Mouse (Mus musculus): Measurements from ENCODE around the gene Qtrt2. TPM values are rescaled to one million over a fixed set of nuclear protein-coding genes. Genes with fewer than 3 reads are reported as not detected.

Gene Qtrt2
- polyA plus RNA-seq, 1 experiment from 2014 or later = 22.8 TPM

DNA sequence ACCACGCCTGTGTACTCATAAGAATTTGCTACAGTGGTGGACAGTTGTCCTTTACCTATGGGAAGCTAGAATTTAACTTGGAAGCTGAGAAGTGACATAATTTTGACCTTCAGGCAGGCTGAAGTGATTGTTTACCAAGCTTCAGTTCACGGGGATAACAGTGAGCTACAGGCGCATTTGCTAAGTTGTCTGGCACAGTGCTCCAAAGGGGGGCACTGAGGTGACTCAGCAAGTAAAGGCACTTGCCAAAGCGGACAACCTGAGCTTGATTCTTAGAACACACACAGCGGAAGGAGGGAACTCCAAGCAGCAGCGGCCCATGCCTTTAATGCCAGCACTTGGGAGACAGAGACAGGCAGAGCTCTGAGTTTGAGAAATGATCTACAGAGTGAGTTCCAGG, 66.0 kb downstream of the Qtrt2 start:
- Histone ChIP-seq H3K27me3 (ENCODE audit: insufficient read depth, low read length) (no peaks in the 10 kb centered on the region), H3K9me3 (replicated peaks; ENCODE audit: low read length) (no peaks in the 10 kb centered on the region), H3K36me3 (ENCODE audit: insufficient read depth, low read length) (peaks cover 20% of the 10 kb centered on the region; the same call in 1 of the 2 replicates), H3K27ac (no peak overlapping the region), H3K4me1 (replicated peaks; ENCODE audit: insufficient read depth, low read length) (no peaks in the 10 kb centered on the region), H3K9ac (ENCODE audit: low read depth, low read length) (no peak overlapping the region), H3K4me3 (replicated peaks; ENCODE audit: low read depth, low read length) (no peak overlapping the region), H3K4me2 (ENCODE audit: low read length) (no peak overlapping the region)
- WGBS = 80% methylated on average over 6 of the region's 6 CpGs
- DNase-seq (ENCODE audit: low spot score) (no peak), ATAC-seq (replicated peaks; ENCODE audit: low FRiP score, low read depth) (no peak)
- TF ChIP-seq CTCF (IDR thresholded peaks at IDR 0.05; ENCODE audit: low read depth) = no peak

DNA sequence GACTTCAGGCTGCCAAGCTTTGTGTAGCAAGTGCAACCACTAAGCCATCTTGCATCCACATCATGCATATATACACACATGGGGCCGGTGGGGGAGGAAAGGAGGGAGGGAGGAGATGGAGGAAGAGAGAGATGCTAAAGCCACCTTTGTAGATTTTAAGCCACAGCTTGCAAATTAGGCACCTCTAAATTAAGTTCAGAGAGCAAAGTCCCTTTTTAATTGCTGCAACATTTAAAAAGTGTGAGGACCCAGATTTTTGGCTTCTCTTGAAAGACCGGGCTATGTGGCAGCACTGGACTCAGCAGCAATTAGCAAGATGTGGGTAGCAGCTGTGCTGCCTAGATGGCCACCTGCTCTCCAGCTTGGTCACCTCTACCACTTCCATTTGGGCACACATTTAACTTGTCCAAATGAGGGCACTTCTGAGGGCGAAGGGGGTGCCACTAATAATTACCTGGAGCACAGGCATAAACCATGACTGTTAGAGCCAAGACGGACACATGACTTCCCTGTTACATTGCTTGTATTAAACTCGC, 67.6 kb downstream of the Qtrt2 start:
- Histone ChIP-seq H3K36me3 (ENCODE audit: insufficient read depth, low read length) (peaks cover 20% of the 10 kb centered on the region; the same call in 1 of the 2 replicates), H3K4me1 (replicated peaks; ENCODE audit: insufficient read depth, low read length) (no peaks in the 10 kb centered on the region), H3K4me2 (ENCODE audit: low read length) (no peak overlapping the region), H3K9me3 (replicated peaks; ENCODE audit: low read length) (no peaks in the 10 kb centered on the region), H3K27ac (no peak overlapping the region), H3K4me3 (replicated peaks; ENCODE audit: low read depth, low read length) (no peak overlapping the region), H3K27me3 (ENCODE audit: insufficient read depth, low read length) (no peaks in the 10 kb centered on the region), H3K9ac (ENCODE audit: low read depth, low read length) (no peak overlapping the region)
- TF ChIP-seq CTCF (IDR thresholded peaks at IDR 0.05; ENCODE audit: low read depth) = no peak
- DNase-seq (ENCODE audit: low spot score) (no peak), ATAC-seq (replicated peaks; ENCODE audit: low FRiP score, low read depth) (no peak)
- WGBS = 92% methylated on average over 5 of the region's 5 CpGs

DNA sequence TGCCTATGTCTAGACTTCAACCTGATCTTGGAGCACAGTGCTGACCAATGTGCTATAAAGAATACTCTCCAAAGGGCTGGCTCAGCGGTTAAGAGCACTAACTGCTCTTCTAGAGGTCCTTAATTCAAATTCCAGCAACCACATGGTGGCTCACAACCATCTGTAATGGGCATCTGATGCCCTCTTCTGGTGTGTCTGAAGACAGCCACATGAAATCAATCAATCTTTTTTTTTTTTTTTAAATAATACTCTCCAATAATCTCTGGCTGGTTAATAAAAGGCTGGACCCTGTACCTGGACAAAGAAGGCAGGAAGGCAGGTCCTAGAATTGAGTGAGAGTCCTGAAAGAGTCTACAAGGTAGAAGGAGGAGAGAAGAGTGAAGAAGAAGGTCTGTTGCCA, 76.8 kb downstream of the Qtrt2 start:
- Histone ChIP-seq H3K4me2 (ENCODE audit: low read length) (no peak overlapping the region), H3K9me3 (replicated peaks; ENCODE audit: low read length) (no peaks in the 10 kb centered on the region), H3K4me3 (replicated peaks; ENCODE audit: low read depth, low read length) (no peak overlapping the region), H3K4me1 (replicated peaks; ENCODE audit: insufficient read depth, low read length) (no peaks in the 10 kb centered on the region), H3K27ac (no peak overlapping the region), H3K27me3 (ENCODE audit: insufficient read depth, low read length) (no peaks in the 10 kb centered on the region), H3K9ac (ENCODE audit: low read depth, low read length) (no peak overlapping the region), H3K36me3 (ENCODE audit: insufficient read depth, low read length) (no peaks in the 10 kb centered on the region)
- no peak for ATAC-seq (replicated peaks; ENCODE audit: low FRiP score, low read depth)
- DNase-seq (ENCODE audit: low spot score) = no peak
- WGBS = 48% methylated on average over 1 of the region's 1 CpGs
- TF ChIP-seq CTCF (IDR thresholded peaks at IDR 0.05; ENCODE audit: low read depth) = no peak

DNA sequence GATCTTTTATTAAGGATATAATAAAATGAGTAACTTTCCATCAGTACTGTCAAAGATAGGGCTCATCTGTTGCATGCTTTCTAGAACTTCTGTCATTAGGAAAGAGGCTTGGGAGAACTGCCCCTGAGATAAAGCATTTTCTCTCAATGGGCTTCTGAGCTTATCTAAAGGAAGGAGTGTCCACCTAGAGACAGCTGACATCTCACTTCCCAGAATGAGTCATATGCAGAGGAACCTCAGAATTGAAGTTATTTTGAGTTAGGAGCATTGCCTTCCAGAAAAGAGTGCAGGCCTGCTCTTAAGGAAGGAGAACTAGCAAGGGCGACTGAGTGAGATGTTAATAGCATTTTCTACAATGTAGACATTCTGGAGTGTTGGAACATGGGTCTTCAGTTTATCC, 85.4 kb downstream of the Qtrt2 start:
- no peak overlapping the region for H3K9ac ChIP-seq (ENCODE audit: low read depth, low read length)
- no peaks in the 10 kb centered on the region for H3K27me3 ChIP-seq (ENCODE audit: insufficient read depth, low read length)
- no peaks in the 10 kb centered on the region for H3K36me3 ChIP-seq (ENCODE audit: insufficient read depth, low read length)
- H3K4me2 ChIP-seq (ENCODE audit: low read length) = no peak overlapping the region
- no peak overlapping the region for H3K27ac ChIP-seq
- TF ChIP-seq CTCF (IDR thresholded peaks at IDR 0.05; ENCODE audit: low read depth) = no peak
- no peaks in the 10 kb centered on the region for H3K4me1 ChIP-seq (replicated peaks; ENCODE audit: insufficient read depth, low read length)
- no peak for DNase-seq (ENCODE audit: low spot score)
- no peak overlapping the region for H3K4me3 ChIP-seq (replicated peaks; ENCODE audit: low read depth, low read length)
- ATAC-seq (replicated peaks; ENCODE audit: low FRiP score, low read depth) = no peak
- H3K9me3 ChIP-seq (replicated peaks; ENCODE audit: low read length) = no peaks in the 10 kb centered on the region
- 91% methylated on average over 1 of the region's 1 CpGs for WGBS

GRCm38 (mm10) chr16:43831957-43832356, 94.7 kb downstream of the Qtrt2 start:
- H3K4me3 ChIP-seq (replicated peaks; ENCODE audit: low read depth, low read length) = no peak overlapping the region
- DNase-seq (ENCODE audit: low spot score) (no peak), ATAC-seq (replicated peaks; ENCODE audit: low FRiP score, low read depth) (no peak)
- no peaks in the 10 kb centered on the region for H3K36me3 ChIP-seq (ENCODE audit: insufficient read depth, low read length)
- H3K27me3 ChIP-seq (ENCODE audit: insufficient read depth, low read length) = no peaks in the 10 kb centered on the region
- no peak for TF ChIP-seq CTCF (IDR thresholded peaks at IDR 0.05; ENCODE audit: low read depth)
- H3K4me1 ChIP-seq (replicated peaks; ENCODE audit: insufficient read depth, low read length) = no peaks in the 10 kb centered on the region
- no peaks in the 10 kb centered on the region for H3K9me3 ChIP-seq (replicated peaks; ENCODE audit: low read length)
- no peak overlapping the region for H3K9ac ChIP-seq (ENCODE audit: low read depth, low read length)
- no peak overlapping the region for H3K27ac ChIP-seq
- no peak overlapping the region for H3K4me2 ChIP-seq (ENCODE audit: low read length)
- 93% methylated on average over 2 of the region's 2 CpGs for WGBS

GRCm38 (mm10) chr16:43827492-43827891, 99.1 kb downstream of the Qtrt2 start:
- H3K9me3 ChIP-seq (replicated peaks; ENCODE audit: low read length) = no peaks in the 10 kb centered on the region
- ATAC-seq (replicated peaks; ENCODE audit: low FRiP score, low read depth) (no peak), DNase-seq (ENCODE audit: low spot score) (no peak)
- TF ChIP-seq CTCF (IDR thresholded peaks at IDR 0.05; ENCODE audit: low read depth) = no peak
- H3K27ac ChIP-seq = no peak overlapping the region
- no peaks in the 10 kb centered on the region for H3K27me3 ChIP-seq (ENCODE audit: insufficient read depth, low read length)
- no peaks in the 10 kb centered on the region for H3K4me1 ChIP-seq (replicated peaks; ENCODE audit: insufficient read depth, low read length)
- no peaks in the 10 kb centered on the region for H3K36me3 ChIP-seq (ENCODE audit: insufficient read depth, low read length)
- no peak overlapping the region for H3K4me3 ChIP-seq (replicated peaks; ENCODE audit: low read depth, low read length)
- H3K4me2 ChIP-seq (ENCODE audit: low read length) = no peak overlapping the region
- WGBS = 89% methylated on average over 3 of the region's 3 CpGs
- H3K9ac ChIP-seq (ENCODE audit: low read depth, low read length) = no peak overlapping the region

- H3K27me3 ChIP-seq (ENCODE audit: insufficient read depth, low read length) = no peaks in the 10 kb centered on the region
- no peak overlapping the region for H3K9ac ChIP-seq (ENCODE audit: low read depth, low read length)
- H3K9me3 ChIP-seq (replicated peaks; ENCODE audit: low read length) = no peaks in the 10 kb centered on the region
- no peaks in the 10 kb centered on the region for H3K4me1 ChIP-seq (replicated peaks; ENCODE audit: insufficient read depth, low read length)
- DNase-seq (ENCODE audit: low spot score) = no peak
- H3K4me2 ChIP-seq (ENCODE audit: low read length) = no peak overlapping the region
- no peak for ATAC-seq (replicated peaks; ENCODE audit: low FRiP score, low read depth)
- no peak for TF ChIP-seq CTCF (IDR thresholded peaks at IDR 0.05; ENCODE audit: low read depth)
- H3K4me3 ChIP-seq (replicated peaks; ENCODE audit: low read depth, low read length) = no peak overlapping the region
- H3K36me3 ChIP-seq (ENCODE audit: insufficient read depth, low read length) = no peaks in the 10 kb centered on the region
- WGBS = 92% methylated on average over 6 of the region's 6 CpGs
- H3K27ac ChIP-seq = no peak overlapping the region
Observed at GRCm38 (mm10) chr16:43818404-43818803, 108.2 kb downstream of the Qtrt2 start.
